8 mouse cellular contexts compared by ENCODE assay signal in the genomic region with DNA sequence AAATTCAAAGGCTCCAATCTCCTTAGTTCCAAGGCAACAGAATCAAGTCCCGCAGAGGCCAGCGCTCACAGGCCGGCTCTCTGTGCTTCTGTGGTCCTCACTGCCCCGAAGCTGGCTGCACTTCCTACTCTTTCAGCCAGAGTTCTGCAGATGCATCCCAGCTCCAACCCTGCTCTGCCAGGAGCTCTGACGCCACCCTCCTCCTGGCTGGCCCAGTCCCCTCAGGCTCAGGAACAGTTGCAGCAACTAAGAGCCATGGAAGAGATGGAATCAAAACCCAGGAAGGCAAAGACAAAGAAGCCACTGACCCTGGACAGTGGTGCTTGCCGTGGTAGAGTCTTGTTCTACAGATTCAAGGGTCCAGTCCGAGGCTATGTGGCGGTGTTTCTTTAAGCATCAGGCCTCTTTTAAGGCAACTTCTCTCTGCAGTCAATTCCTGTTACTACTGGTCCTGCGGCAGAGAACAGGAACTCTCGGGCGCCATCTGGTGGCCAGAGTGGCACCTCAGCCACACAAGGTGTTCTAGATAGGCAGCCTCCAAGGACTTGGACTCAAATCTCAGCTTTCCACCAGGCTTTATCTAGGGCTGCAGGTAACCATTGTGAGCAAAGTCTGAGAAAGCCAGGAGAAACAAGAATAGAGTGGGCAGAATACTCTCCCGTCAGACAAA. TPM values are rescaled to one million over a fixed set of nuclear protein-coding genes. Genes with fewer than 3 reads are reported as not detected.
DNase-seq lines count a peak whose midpoint lies in the region; ATAC-seq and TF ChIP-seq lines count a peak whose summit lies in the region.

No protein-coding gene starts in this region.

- no peak overlapping the region for H3K27ac ChIP-seq in ES-Bruce4 (ENCODE audit: insufficient read depth, low read length)
- H3K27ac ChIP-seq in forebrain, embryonic 11.5 days (ENCODE audit: low read depth, low read length) = no peak overlapping the region
- no peak overlapping the region for H3K27ac ChIP-seq in lung, embryonic 16.5 days (ENCODE audit: low read length)

- H3K4me1 ChIP-seq in ES-Bruce4 (ENCODE audit: control insufficient read depth, insufficient read depth, low read length) = no peaks in the 10 kb centered on the region
- H3K4me1 ChIP-seq in forebrain, embryonic 11.5 days (replicated peaks; ENCODE audit: control insufficient read depth, insufficient read depth, low read length) = no peaks in the 10 kb centered on the region
- H3K4me1 ChIP-seq in lung, embryonic 16.5 days (replicated peaks; ENCODE audit: control insufficient read depth, insufficient read depth, low read length) = no peaks in the 10 kb centered on the region

- H3K4me3 ChIP-seq in ES-Bruce4 (ENCODE audit: low read depth, low read length) = no peak overlapping the region
- no peak overlapping the region for H3K4me3 ChIP-seq in forebrain, embryonic 11.5 days (ENCODE audit: low read depth, low read length)
- H3K4me3 ChIP-seq in lung, embryonic 16.5 days (ENCODE audit: low read length) = no peak overlapping the region

- 31% methylated on average over 12 of the region's 12 CpGs for whole genome bisulfite sequencing in forebrain, embryonic 11.5 days
- 37% methylated on average over 12 of the region's 12 CpGs for WGBS in lung, embryonic 16.5 days

- H3K9ac ChIP-seq in ES-Bruce4 (ENCODE audit: low read depth, poor library complexity, severe bottlenecking) = no peak overlapping the region
- H3K9ac ChIP-seq in forebrain, embryonic 11.5 days (ENCODE audit: low read length) = no peak overlapping the region
- no peak overlapping the region for H3K9ac ChIP-seq in lung, embryonic 16.5 days (ENCODE audit: low read length)

- H3K4me2 ChIP-seq in forebrain, embryonic 11.5 days (ENCODE audit: low read depth, low read length, severe bottlenecking) = no peak overlapping the region
- H3K4me2 ChIP-seq in lung, embryonic 16.5 days (ENCODE audit: low read depth, low read length) = no peak overlapping the region

- no peak for ATAC-seq in forebrain, embryonic 11.5 days (replicated peaks; ENCODE audit: low FRiP score)
- ATAC-seq in lung, embryonic 16.5 days (ENCODE audit: low read depth) = peak; percentile 67

- intact Hi-C loops in heart, postnatal 36 days (cut with DNase I) = loop anchor here (1.0 kb wide), 3 partner anchors 36 to 121 kb away; no protein-coding TSS in a partner anchor

- TF ChIP-seq CTCF in ES-Bruce4 (IDR thresholded peaks at IDR 0.05; ENCODE audit: low read depth, low read length) = peak; percentile 96

- peak; percentile 36 for DNase-seq in c-Kit-negative CD71-positive TER-119-positive erythroid progenitor cells, embryonic 14.5 days (ENCODE audit: low read depth, low spot score)
- peak; percentile 94 for DNase-seq in forebrain, embryonic 11.5 days (ENCODE audit: low spot score)
- DNase-seq in heart, postnatal 36 days = peak; percentile 88 to 94
- DNase-seq in layer of hippocampus, adult 18-20 months (ENCODE audit: low spot score in 2 of 2) = peak; percentile 79 to 95
- peak; percentile 69 for DNase-seq in ovary, adult 18-20 months (ENCODE audit: low spot score)
- DNase-seq in thymus, postnatal 0 days (ENCODE audit: low spot score) = peak; percentile 88

- TF ChIP-seq EP300 in ES-Bruce4 (IDR thresholded peaks at IDR 0.05; ENCODE audit: insufficient read depth, low read depth, low read length) = no peak

- TF ChIP-seq POLR2A in ES-Bruce4 (IDR thresholded peaks at IDR 0.05; ENCODE audit: insufficient read depth, low read length) = no peak

- no peaks in the 10 kb centered on the region for H3K27me3 ChIP-seq in ES-Bruce4 (ENCODE audit: control insufficient read depth, insufficient read depth, low read length, poor library complexity, severe bottlenecking)
- no peaks in the 10 kb centered on the region for H3K27me3 ChIP-seq in forebrain, embryonic 11.5 days (ENCODE audit: control insufficient read depth, insufficient read depth, low read length)
- no peaks in the 10 kb centered on the region for H3K27me3 ChIP-seq in lung, embryonic 16.5 days (ENCODE audit: control insufficient read depth, insufficient read depth, low read depth, low read length)

- H3K9me3 ChIP-seq in ES-Bruce4 (replicated peaks; ENCODE audit: control insufficient read depth, insufficient read depth, low read length, poor library complexity, severe bottlenecking) = no peaks in the 10 kb centered on the region
- no peaks in the 10 kb centered on the region for H3K9me3 ChIP-seq in forebrain, embryonic 11.5 days (ENCODE audit: control insufficient read depth, low read length)
- H3K9me3 ChIP-seq in lung, embryonic 16.5 days (ENCODE audit: control insufficient read depth, low read length) = no peaks in the 10 kb centered on the region

- H3K36me3 ChIP-seq in ES-Bruce4 (ENCODE audit: control insufficient read depth, insufficient read depth, low read length, poor library complexity, severe bottlenecking) = no peaks in the 10 kb centered on the region
- H3K36me3 ChIP-seq in forebrain, embryonic 11.5 days (ENCODE audit: control insufficient read depth, insufficient read depth, low read length) = no peaks in the 10 kb centered on the region
- no peaks in the 10 kb centered on the region for H3K36me3 ChIP-seq in lung, embryonic 16.5 days (ENCODE audit: control insufficient read depth, insufficient read depth, low read length)

RNA-seq across cellular contexts. Expression of a gene that starts 44.4 kb away (rescaled TPM):
- polyA plus RNA-seq in ES-Bruce4 (2011; ENCODE audit: insufficient read depth, insufficient read length, low read depth, missing spikeins) = 28.1 and 30.6 TPM in 2 replicates
- polyA plus RNA-seq in forebrain, embryonic 11.5 days (2014; fragmentation: Nextera tagmentation; extraction: Ambion mirVana) = 46.4 and 50.5 TPM in 2 replicates
- 10 to 100 TPM; 25.8 TPM for total RNA-seq in heart, postnatal 36 days (2021)
- total RNA-seq in layer of hippocampus, adult 18-20 months (2021) = 100 to 1,000 TPM; 490 to 505 TPM
- 19.1 and 21.6 TPM in 2 replicates for polyA plus RNA-seq in lung, embryonic 16.5 days (2015; fragmentation: Nextera tagmentation; extraction: Ambion mirVana)
- polyA plus RNA-seq in thymus, postnatal 0 days (2015; fragmentation: Nextera tagmentation; extraction: Ambion mirVana) = 21.7 and 23.9 TPM in 2 replicates

Comparison
In these comparisons a context has a peak if more than half of its experiments do, and no peak if none do; other contexts are left out.
1. DNase-seq: peak in every context shown above with its lines; median percentile 94 in forebrain, embryonic 11.5 days; 91 in heart, postnatal 36 days; 88 in thymus, postnatal 0 days; 87 in layer of hippocampus, adult 18-20 months; 69 in ovary, adult 18-20 months; 36 in c-Kit-negative CD71-positive TER-119-positive erythroid progenitor cells, embryonic 14.5 days.